Mouse (Mus musculus): ENCODE measurements around the gene Tmprss3. TPM values are rescaled to one million over a fixed set of nuclear protein-coding genes. Genes with fewer than 3 reads are reported as not detected.

Tmprss3 gene
- polyA plus RNA-seq, 1 experiment from 2014 or later, result not detected

GRCm38 (mm10) chr17:31223835-31224234 lies 25.1 kb upstream of the Tmprss3 start:
- WGBS, result 75% methylated on average over 7 of the region's 7 CpGs
- no peaks in the 10 kb centered on the region for H3K4me1 ChIP-seq (replicated peaks)
- no peak overlapping the region for H3K9ac ChIP-seq
- no peak overlapping the region for H3K4me3 ChIP-seq
- no peak overlapping the region for H3K4me2 ChIP-seq
- H3K27ac ChIP-seq (replicated peaks), result no peak overlapping the region
- no peaks in the 10 kb centered on the region for H3K9me3 ChIP-seq
- H3K27me3 ChIP-seq, result no peaks in the 10 kb centered on the region
- no peaks in the 10 kb centered on the region for H3K36me3 ChIP-seq
- no peak for ATAC-seq (ENCODE audit: low FRiP score, low read depth)

- Histone ChIP-seq H3K4me1 (replicated peaks) (no peaks in the 10 kb centered on the region), H3K27me3 (no peaks in the 10 kb centered on the region), H3K36me3 (no peaks in the 10 kb centered on the region), H3K9me3 (no peaks in the 10 kb centered on the region), H3K4me3 (no peak overlapping the region), H3K9ac (no peak overlapping the region), H3K27ac (replicated peaks) (no peak overlapping the region), H3K4me2 (no peak overlapping the region)
- WGBS, result 76% methylated on average over 4 of the region's 4 CpGs
- no peak for ATAC-seq (ENCODE audit: low FRiP score, low read depth)
Measured at GRCm38 (mm10) chr17:31222810-31223310, 24.1 kb upstream of the Tmprss3 start.

GRCm38 (mm10) chr17:31216068-31216955 lies 17.5 kb upstream of the Tmprss3 start:
- Histone ChIP-seq H3K9ac (no peak overlapping the region), H3K27ac (replicated peaks) (no peak overlapping the region), H3K4me3 (no peak overlapping the region), H3K4me1 (replicated peaks) (no peaks in the 10 kb centered on the region), H3K9me3 (no peaks in the 10 kb centered on the region), H3K36me3 (no peaks in the 10 kb centered on the region), H3K27me3 (no peaks in the 10 kb centered on the region), H3K4me2 (no peak overlapping the region)
- ATAC-seq (ENCODE audit: low FRiP score, low read depth), result no peak
- WGBS, result 52% methylated on average over 5 of the region's 5 CpGs

GRCm38 (mm10) chr17:31211881-31212280 lies 13.1 kb upstream of the Tmprss3 start:
- no peak overlapping the region for H3K27ac ChIP-seq (replicated peaks)
- no peaks in the 10 kb centered on the region for H3K4me1 ChIP-seq (replicated peaks)
- WGBS, result 91% methylated on average over 6 of the region's 6 CpGs
- H3K4me2 ChIP-seq, result no peak overlapping the region
- no peak for ATAC-seq (ENCODE audit: low FRiP score, low read depth)
- no peaks in the 10 kb centered on the region for H3K9me3 ChIP-seq
- H3K36me3 ChIP-seq, result no peaks in the 10 kb centered on the region
- H3K27me3 ChIP-seq, result no peaks in the 10 kb centered on the region
- no peak overlapping the region for H3K9ac ChIP-seq
- H3K4me3 ChIP-seq, result no peak overlapping the region

- no peak overlapping the region for H3K4me2 ChIP-seq
- H3K36me3 ChIP-seq, result no peaks in the 10 kb centered on the region
- no peaks in the 10 kb centered on the region for H3K4me1 ChIP-seq (replicated peaks)
- WGBS, result 93% methylated on average over 7 of the region's 7 CpGs
- no peak overlapping the region for H3K27ac ChIP-seq (replicated peaks)
- no peak overlapping the region for H3K9ac ChIP-seq
- no peak for ATAC-seq (ENCODE audit: low FRiP score, low read depth)
- H3K27me3 ChIP-seq, result no peaks in the 10 kb centered on the region
- H3K4me3 ChIP-seq, result no peak overlapping the region
- H3K9me3 ChIP-seq, result no peaks in the 10 kb centered on the region
Measured at GRCm38 (mm10) chr17:31210299-31210698, 11.5 kb upstream of the Tmprss3 start.

GRCm38 (mm10) chr17:31209376-31209930 lies 10.7 kb upstream of the Tmprss3 start:
- H3K9ac ChIP-seq, result no peak overlapping the region
- H3K27ac ChIP-seq (replicated peaks), result no peak overlapping the region
- no peak for ATAC-seq (ENCODE audit: low FRiP score, low read depth)
- no peaks in the 10 kb centered on the region for H3K9me3 ChIP-seq
- no peak overlapping the region for H3K4me2 ChIP-seq
- no peaks in the 10 kb centered on the region for H3K4me1 ChIP-seq (replicated peaks)
- WGBS, result 95% methylated on average over 11 of the region's 11 CpGs
- no peak overlapping the region for H3K4me3 ChIP-seq
- no peaks in the 10 kb centered on the region for H3K27me3 ChIP-seq
- H3K36me3 ChIP-seq, result no peaks in the 10 kb centered on the region

- Histone ChIP-seq H3K4me1 (replicated peaks) (no peaks in the 10 kb centered on the region), H3K9ac (no peak overlapping the region), H3K9me3 (no peaks in the 10 kb centered on the region), H3K36me3 (no peaks in the 10 kb centered on the region), H3K4me3 (no peak overlapping the region), H3K4me2 (no peak overlapping the region), H3K27me3 (no peaks in the 10 kb centered on the region), H3K27ac (replicated peaks) (no peak overlapping the region)
- WGBS, result 89% methylated on average over 8 of the region's 8 CpGs
- ATAC-seq (ENCODE audit: low FRiP score, low read depth), result no peak
Measured at GRCm38 (mm10) chr17:31208654-31209053, 9.9 kb upstream of the Tmprss3 start.

GRCm38 (mm10) chr17:31207771-31208334 lies 9.1 kb upstream of the Tmprss3 start, which contains the start of gene Ubash3a:
Ubash3a (plus strand) TSS chr17:31207873.
- Histone ChIP-seq H3K9ac (no peak within 1 kb of the TSS), H3K27ac (replicated peaks) (no peak within 1 kb of the TSS), H3K36me3 (no peaks in the 10 kb centered on the region), H3K4me2 (no peak within 1 kb of the TSS), H3K27me3 (no peaks in the 10 kb centered on the region), H3K4me3 (no peak within 1 kb of the TSS), H3K4me1 (replicated peaks) (no peaks in the 10 kb centered on the region), H3K9me3 (no peaks in the 10 kb centered on the region)
- no peak for ATAC-seq (ENCODE audit: low FRiP score, low read depth)
- 80% methylated on average over 12 of the region's 12 CpGs for WGBS

GRCm38 (mm10) chr17:31196283-31196682 lies 2.5 kb downstream of the Tmprss3 start:
- Histone ChIP-seq H3K36me3 (no peaks in the 10 kb centered on the region), H3K4me3 (no peak overlapping the region), H3K4me1 (replicated peaks) (no peaks in the 10 kb centered on the region), H3K9me3 (no peaks in the 10 kb centered on the region), H3K27me3 (no peaks in the 10 kb centered on the region), H3K27ac (replicated peaks) (no peak overlapping the region), H3K4me2 (no peak overlapping the region), H3K9ac (no peak overlapping the region)
- ATAC-seq (ENCODE audit: low FRiP score, low read depth), result no peak
- 93% methylated on average over 7 of the region's 7 CpGs for WGBS

- Histone ChIP-seq H3K4me1 (replicated peaks) (no peaks in the 10 kb centered on the region), H3K27me3 (no peaks in the 10 kb centered on the region), H3K4me2 (no peak overlapping the region), H3K4me3 (no peak overlapping the region), H3K27ac (replicated peaks) (no peak overlapping the region), H3K9ac (no peak overlapping the region), H3K36me3 (no peaks in the 10 kb centered on the region), H3K9me3 (no peaks in the 10 kb centered on the region)
- 84% methylated on average over 6 of the region's 6 CpGs for WGBS
- no peak for ATAC-seq (ENCODE audit: low FRiP score, low read depth)
Measured at GRCm38 (mm10) chr17:31195207-31195606, 3.6 kb downstream of the Tmprss3 start.

GRCm38 (mm10) chr17:31193360-31193759 lies 5.4 kb downstream of the Tmprss3 start:
- Histone ChIP-seq H3K9ac (no peak overlapping the region), H3K4me3 (no peak overlapping the region), H3K36me3 (no peaks in the 10 kb centered on the region), H3K4me2 (no peak overlapping the region), H3K27me3 (no peaks in the 10 kb centered on the region), H3K27ac (replicated peaks) (no peak overlapping the region), H3K9me3 (no peaks in the 10 kb centered on the region), H3K4me1 (replicated peaks) (no peaks in the 10 kb centered on the region)
- ATAC-seq (ENCODE audit: low FRiP score, low read depth), result 0 out of 2 replicates have a peak, but pooled peaks have one; percentile 51
- WGBS, result 82% methylated on average over 9 of the region's 9 CpGs

- H3K9ac ChIP-seq, result no peak overlapping the region
- H3K27me3 ChIP-seq, result no peaks in the 10 kb centered on the region
- 65% methylated on average over 2 of the region's 2 CpGs for WGBS
- no peak overlapping the region for H3K4me3 ChIP-seq
- no peak for ATAC-seq (ENCODE audit: low FRiP score, low read depth)
- no peak overlapping the region for H3K27ac ChIP-seq (replicated peaks)
- no peaks in the 10 kb centered on the region for H3K36me3 ChIP-seq
- no peak overlapping the region for H3K4me2 ChIP-seq
- no peaks in the 10 kb centered on the region for H3K4me1 ChIP-seq (replicated peaks)
- H3K9me3 ChIP-seq, result no peaks in the 10 kb centered on the region
Measured at GRCm38 (mm10) chr17:31192663-31193062, 6.1 kb downstream of the Tmprss3 start.

Measured in hindbrain, embryonic 15.5 days (tissue).